Mouse (Mus musculus): ENCODE measurements around the gene Hoxb5.

Hoxb5 gene

GRCm38 (mm10) chr11:96341701-96342575, 38.8 kb downstream of the Hoxb5 start:
- DNase-seq, result peak in 1 of 2 experiments; percentile 77

DNA sequence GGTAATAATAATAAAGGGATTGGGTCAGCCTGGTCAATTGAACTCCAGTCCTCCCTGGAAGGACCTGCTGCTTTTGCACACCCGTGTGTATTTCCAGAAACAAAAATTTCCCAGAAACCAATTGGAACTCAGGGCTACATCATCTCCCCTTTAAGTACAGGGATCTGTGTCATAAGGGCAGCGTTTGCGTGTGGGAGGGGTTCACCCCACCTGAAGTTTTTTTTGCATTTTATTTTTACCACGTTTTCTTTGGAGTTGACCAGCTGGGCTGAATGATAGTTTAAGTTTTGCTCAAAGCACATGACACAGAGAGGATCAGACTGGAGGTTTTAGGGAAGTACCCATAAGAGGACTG, 39.4 kb downstream of the Hoxb5 start:
- DNase-seq, result peak in 1 of 2 experiments; percentile 10

- peak in 1 of 2 experiments; percentile 12 for DNase-seq
Measured at GRCm38 (mm10) chr11:96343206-96343745, 40.1 kb downstream of the Hoxb5 start.

- DNase-seq, result peak in 1 of 2 experiments; percentile 67
Measured at GRCm38 (mm10) chr11:96344061-96344877, 41.1 kb downstream of the Hoxb5 start.

- no peak for DNase-seq
Measured at GRCm38 (mm10) chr11:96344878-96345159, 41.7 kb downstream of the Hoxb5 start.

DNA sequence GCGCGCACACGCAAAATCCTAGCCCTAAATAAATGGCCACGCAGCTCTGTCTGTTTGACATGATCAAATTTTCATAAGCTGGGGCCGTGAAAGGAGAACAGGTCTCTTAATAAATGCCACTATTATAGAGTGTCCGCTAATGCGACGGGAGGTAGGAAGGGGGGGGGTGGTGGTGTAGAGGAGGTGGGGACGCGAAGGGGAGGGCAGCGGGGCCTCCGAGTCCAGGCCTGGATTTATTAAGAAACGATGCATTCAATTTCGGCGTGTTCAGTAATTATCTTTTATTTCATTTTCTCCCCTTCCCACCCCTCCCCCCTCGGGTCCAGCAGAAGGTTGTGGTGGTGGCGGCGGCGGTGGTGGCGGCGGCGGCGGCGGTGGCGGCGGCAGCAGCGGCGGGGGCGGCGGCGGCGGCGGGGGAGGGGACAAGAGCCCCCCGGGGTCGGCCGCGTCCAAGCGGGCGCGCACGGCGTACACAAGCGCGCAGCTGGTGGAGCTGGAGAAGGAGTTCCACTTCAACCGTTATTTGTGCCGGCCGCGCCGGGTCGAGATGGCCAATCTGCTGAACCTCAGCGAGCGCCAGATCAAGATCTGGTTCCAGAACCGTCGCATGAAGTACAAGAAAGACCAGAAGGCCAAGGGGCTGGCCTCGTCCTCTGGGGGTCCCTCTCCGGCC, 42.2 kb downstream of the Hoxb5 start:
- DNase-seq, result peak in 1 of 2 experiments; percentile 62

DNA sequence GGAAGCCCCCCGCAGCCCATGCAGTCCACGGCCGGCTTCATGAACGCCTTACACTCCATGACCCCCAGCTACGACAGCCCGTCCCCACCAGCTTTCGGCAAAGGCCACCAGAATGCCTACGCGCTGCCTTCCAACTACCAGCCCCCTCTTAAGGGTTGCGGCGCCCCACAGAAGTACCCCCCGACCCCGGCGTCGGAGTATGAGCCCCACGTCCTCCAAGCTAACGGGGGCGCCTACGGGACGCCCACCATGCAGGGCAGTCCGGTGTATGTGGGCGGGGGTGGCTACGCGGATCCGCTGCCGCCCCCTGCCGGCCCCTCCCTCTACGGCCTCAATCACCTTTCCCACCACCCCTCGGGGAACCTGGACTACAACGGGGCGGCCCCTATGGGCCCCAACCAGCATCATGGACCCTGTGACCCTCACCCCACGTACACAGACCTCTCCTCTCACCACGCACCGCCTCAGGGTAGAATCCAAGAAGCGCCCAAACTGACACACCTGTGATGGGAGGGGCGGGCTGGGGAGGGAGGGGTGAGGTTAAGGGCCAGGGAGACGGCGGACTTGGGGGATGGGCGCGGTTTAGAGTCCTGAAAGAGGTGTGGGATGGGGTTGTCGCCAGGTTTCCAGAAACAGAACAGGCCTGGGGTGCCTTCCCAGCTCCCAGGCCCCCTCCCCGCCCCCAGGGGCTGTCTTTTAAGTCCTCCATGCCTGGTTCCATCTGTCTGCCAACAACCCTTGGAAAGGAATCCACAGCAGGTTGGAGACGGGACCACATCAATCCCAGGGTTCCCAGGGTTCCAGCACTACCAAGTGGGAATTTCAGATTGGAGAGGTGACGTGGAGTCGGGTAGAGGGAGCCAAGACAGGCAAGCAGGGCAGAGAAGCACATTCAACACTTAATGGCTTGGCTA, 43.0 kb downstream of the Hoxb5 start:
- DNase-seq, result no peak

GRCm38 (mm10) chr11:96346916-96347520, 43.9 kb downstream of the Hoxb5 start:
- DNase-seq, result no peak

DNA sequence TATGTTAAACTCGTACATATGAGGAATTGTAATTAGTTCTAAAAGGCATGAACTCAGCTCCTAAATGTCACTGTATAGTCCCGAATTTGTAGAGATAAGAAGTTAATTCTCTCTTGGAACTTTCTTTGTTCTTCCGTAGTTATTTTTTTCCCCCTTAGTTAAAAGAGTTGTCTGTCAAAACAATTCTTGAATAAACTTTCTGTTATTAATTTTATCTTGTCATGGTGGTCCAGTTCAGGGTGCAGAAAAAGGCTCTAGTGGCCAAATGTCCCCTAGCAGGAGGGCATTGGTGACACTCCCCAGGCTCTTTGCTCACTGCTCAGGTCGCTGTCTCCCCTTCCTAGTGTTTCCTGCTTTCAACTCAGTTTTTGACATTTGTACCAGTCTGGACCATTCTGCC, 44.6 kb downstream of the Hoxb5 start:
- no peak for DNase-seq

DNA sequence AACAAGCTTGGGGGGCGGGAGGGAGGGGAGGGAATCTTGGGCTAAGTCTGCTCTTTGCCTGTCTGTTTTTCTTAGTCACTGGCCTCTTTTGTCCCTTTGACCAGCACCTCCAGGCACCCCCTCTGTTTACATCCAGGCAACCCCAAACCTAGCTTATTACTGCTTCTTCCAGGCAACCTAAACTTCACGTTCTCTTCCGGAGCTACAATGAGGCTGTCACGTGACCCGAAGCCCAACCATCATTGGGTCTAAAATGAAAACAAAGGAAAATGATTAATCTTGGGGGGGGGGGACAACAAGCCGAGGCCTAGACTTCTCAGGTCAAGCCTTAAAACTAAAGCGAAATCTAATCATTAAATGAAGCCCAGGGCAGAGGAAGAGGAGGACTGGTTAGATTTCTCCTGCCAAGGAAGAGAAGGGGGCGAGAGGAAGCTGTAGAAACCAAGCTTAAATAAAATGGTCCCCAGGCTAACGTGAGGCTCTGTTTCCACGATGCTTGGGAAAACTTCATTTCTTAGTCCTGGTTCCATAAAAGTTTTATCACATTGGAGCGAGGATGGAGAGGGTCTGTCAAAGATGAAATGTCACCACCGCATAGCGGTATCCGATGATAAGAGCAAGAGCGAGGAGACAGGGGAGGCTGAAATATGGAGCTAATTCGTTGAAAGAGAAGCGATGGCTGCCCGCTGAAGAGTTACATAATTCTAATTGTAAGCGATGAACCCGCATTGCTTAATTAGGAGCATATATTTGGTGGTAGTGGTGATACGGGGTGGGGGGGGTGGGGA, 45.2 kb downstream of the Hoxb5 start:
- DNase-seq, result no peak

DNA sequence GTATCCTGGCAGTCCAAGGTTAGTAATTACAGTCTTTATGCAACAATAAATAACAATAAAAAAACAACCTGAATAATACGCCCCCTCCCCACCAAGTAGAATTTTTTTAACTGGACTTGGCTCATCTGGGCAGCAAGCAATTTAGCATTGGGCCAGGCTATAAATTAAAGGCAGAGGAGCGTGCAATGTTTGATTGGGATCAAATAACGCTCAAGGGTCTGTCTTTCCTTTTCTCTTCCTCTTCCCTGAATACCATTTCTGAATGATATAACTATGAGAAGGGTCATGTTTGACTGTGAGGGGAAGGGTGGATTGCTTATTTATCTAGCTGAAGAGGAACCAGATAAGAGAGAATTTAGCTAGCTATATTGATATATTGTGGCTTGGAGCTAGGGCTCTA, 45.9 kb downstream of the Hoxb5 start:
- DNase-seq, result no peak

GRCm38 (mm10) chr11:96349491-96350340, 46.6 kb downstream of the Hoxb5 start:
- no peak for DNase-seq

DNA sequence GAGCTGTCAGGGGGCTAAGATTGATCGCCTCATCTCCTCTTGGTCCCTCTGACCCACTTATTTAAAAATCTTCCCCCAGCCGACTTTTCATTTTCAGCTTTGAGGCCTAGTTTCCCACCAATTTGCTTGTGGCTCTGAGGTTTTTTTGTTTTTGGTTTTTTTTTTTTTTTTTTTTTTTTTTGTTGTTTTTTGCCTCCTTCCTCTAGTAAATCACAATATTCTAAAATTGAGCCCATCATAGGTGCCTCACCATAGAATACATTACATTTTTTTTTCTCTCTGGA, 47.1 kb downstream of the Hoxb5 start, which contains the start of gene Hoxb2:
Gene Hoxb2 (plus strand): TSS at position 185 of the 284 bp plus-strand sequence.
- no peak for DNase-seq

DNA sequence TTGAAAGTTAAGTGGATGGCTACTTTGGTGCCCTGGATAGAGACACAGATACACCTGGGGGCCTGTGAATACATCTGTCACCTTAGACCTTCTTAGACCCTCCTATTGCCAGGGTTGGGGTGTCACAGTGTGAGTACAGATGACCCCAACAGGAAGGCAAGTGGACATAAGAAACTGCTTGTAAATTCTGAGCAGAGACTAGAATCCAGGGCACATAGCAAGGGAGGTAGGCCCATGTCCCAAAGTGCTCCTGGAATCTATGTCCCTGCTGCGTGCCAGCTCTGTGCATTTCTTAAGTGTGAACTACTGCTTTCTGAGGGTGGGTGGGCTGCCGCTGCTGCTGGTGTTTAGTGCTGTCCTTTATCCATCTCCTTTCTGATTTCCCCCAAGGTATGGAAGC, 47.7 kb downstream of the Hoxb5 start:
- DNase-seq, result no peak

GRCm38 (mm10) chr11:96351312-96351711, 48.2 kb downstream of the Hoxb5 start:
- peak in 1 of 2 experiments; percentile 39 for DNase-seq

- peak; percentile 66 to 83 for DNase-seq
Measured at GRCm38 (mm10) chr11:96351831-96352230, 48.7 kb downstream of the Hoxb5 start.

GRCm38 (mm10) chr11:96352691-96353521, 49.8 kb downstream of the Hoxb5 start:
- DNase-seq, result peak in 1 of 2 experiments; percentile 65

GRCm38 (mm10) chr11:96353522-96353841, 50.3 kb downstream of the Hoxb5 start:
- DNase-seq, result no peak

DNA sequence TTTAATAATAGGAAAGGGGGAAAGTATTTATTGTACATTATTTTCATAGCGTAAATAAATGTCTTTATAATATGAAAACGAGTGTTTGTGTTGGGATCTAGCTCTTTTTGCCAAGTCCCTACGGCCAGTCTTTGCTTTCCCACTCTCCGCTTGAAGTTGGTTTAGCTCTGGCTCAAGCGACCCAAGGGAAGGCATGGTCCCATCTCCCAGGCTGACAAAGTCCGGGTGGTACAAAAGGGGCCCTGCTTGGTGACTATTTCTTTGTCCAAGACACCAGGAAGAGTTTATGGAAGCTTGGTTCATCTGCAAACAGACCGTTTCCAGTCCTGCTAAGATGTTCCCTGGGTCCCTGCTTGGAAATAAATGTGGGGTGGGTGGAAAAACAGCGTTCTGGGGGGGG, 50.8 kb downstream of the Hoxb5 start:
- DNase-seq, result no peak

All from lung, postnatal 4 days (tissue).